Mouse (Mus musculus): Measurements from ENCODE around the gene Sirpb1a.
"Not testable (repeated sequence)": the region's sequence is repeated elsewhere in the genome, so short reads cannot be mapped to it uniquely, and the experiment has no call there.

Sirpb1a gene

GRCm38 (mm10) chr3:15426447-15426846 is at the start of gene Sirpb1a:
Gene Sirpb1a (minus strand): TSS chr3:15426520.
- not testable (repeated sequence) for DNase-seq

DNA sequence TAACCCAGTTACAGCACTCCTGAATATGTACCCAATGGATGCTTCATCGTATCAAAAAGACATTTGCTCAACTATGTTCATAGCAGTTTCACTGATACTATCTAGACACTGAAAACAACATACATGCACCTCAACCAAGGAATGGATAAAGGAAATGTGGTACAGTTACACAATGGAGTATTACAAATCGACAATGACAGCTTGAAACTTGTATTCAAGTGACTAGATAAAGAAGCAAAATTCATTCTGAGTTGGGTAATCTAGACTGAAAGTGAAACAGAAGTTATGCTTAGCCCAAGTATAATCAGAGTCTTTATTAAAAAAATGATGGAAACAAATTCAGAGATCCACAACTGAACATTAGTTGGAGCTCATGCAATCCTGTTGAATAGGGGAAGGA is 48.5 kb upstream of the Sirpb1a start:
- DNase-seq: not testable (repeated sequence)

DNA sequence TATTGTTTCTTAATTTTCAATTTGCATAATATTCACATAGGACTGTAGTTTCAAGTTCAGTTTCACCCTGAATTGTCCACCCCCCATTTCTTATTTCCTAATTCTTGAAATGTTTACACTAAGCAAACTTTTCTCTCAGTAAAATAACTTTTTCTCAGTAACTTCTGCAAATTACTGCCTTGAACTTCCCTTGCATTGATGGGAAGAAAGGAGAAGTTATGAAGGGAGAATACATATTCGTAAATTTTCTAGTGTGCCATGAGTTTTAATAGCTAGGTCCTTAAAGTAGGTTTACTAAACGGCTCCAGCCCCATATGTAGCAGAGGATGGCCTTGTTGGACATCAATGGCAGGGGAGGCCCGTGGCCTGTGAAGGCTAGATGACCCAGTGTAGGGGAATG is 43.8 kb upstream of the Sirpb1a start:
- DNase-seq: not testable (repeated sequence)

DNA sequence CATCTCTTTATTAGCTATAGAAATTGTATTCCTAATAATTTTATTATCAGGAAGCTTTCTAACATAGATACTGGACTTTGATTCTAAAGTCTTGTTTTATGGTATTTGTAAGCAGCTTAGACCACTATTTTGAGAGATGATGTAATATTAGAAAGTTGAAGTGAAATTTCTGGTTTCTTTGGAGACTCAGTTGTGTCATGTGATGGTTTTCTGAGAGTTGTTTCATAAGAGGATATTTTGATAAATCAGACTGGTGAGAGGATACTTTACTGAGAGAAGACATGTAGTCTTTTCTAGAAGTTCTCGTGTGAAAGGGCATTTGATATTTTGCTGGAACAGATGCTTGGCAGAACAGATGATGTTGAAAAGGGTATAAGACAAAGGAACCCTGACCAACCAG is 17.6 kb upstream of the Sirpb1a start:
- DNase-seq: not testable (repeated sequence)

DNA sequence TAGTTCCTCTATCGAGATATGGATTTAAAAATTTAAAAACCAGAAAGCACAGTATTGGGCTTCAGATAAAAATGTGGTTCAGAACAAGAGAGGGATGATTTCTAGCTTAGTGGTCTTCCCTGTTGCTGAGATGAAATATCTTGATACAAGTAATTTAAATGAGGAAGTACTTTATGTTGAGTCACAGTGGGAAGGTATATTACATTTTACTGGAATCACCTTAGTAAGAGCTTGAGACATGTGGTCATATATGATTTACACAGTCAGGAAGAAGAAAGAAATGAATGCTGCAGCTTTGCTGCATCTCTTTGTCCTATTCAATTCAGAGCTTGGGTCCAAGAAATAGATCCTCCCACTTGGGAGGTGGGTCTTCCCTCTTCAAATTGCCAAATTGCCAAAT is 13.5 kb upstream of the Sirpb1a start:
- not testable (repeated sequence) for DNase-seq

- DNase-seq: no peak
Observed at GRCm38 (mm10) chr3:15427917-15428316, 1.6 kb upstream of the Sirpb1a start.

- not testable (repeated sequence) for DNase-seq
Observed at GRCm38 (mm10) chr3:15355690-15356089, 70.6 kb downstream of the Sirpb1a start.

DNA sequence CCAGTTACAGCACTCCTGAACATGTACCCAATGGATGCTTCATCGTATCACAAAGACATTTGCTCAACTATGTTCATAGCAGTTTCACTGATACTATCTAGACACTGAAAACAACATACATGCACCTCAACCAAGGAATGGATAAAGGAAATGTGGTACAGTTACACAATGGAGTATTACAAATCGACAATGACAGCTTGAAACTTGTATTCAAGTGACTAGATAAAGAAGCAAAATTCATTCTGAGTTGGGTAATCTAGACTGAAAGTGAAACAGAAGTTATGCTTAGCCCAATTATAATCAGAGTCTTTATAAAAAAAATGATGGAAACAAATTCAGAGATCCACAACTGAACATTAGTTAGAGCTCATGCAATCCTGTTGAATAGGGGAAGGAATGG is 76.0 kb downstream of the Sirpb1a start:
- DNase-seq: not testable (repeated sequence)

DNA sequence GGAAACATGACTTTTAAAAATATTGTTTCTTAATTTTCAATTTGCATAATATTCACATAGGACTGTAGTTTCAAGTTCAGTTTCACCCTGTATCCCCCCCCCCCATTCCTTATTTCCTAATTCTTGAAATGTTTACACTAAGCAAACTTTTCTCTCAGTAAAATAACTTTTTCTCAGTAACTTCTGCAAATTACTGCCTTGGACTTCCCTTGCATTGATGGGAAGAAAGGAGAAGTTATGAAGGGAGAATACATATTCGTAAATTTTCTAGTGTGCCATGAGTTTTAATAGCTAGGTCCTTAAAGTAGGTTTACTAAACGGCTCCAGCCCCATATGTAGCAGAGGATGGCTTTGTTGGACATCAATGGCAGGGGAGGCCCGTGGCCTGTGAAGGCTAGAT is 80.7 kb downstream of the Sirpb1a start:
- not testable (repeated sequence) for DNase-seq

GRCm38 (mm10) chr3:15340287-15340686 is 86.0 kb downstream of the Sirpb1a start:
- DNase-seq: no peak

GRCm38 (mm10) chr3:15334182-15334581 is 92.1 kb downstream of the Sirpb1a start:
- no peak for DNase-seq

- no peak for DNase-seq
Observed at GRCm38 (mm10) chr3:15332063-15332462, 94.3 kb downstream of the Sirpb1a start, which contains the start of gene Gm9733. Gene Gm9733 (minus strand): TSS chr3:15332302.

- no peak for DNase-seq
Observed at GRCm38 (mm10) chr3:15331545-15331944, 94.8 kb downstream of the Sirpb1a start.

DNA sequence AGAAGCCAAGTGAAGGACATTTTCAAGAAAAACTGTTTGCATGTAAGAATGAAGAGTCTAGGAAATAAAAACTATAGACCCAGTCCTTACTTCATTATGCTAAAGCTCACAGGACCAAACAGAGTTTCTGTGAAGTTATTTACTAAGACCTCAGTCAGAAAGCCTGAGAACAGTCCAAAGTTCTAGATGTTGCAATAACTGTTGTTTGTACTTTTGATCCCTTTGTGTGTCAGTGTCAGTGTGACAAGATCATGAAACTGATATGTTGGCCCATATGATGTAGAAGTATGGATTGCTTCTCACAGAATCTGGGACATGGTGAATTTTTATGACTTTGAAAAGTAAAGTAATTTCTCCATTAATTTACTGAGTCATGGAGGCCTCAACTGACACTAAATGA is 96.8 kb downstream of the Sirpb1a start:
- DNase-seq: no peak
